Mouse (Mus musculus): ENCODE results near the gene Smc4.

Gene Smc4

GRCm38 (mm10) chr3:69004437-69005337 is at the start of gene Smc4, which contains the start of gene Ift80:
Gene Smc4, plus strand, starts transcription at chr3:69004738.
Gene Ift80, minus strand, starts transcription at chr3:69004570.
- DNase-seq (ENCODE audit: low spot score in 2 of 2), result peak; percentile 81 to 94

- peak in 1 of 2 experiments; percentile 22 for DNase-seq (ENCODE audit: low spot score in 2 of 2)
These were observed 48.1 kb upstream of the Smc4 start for GRCm38 (mm10) chr3:68956454-68956853.

DNA sequence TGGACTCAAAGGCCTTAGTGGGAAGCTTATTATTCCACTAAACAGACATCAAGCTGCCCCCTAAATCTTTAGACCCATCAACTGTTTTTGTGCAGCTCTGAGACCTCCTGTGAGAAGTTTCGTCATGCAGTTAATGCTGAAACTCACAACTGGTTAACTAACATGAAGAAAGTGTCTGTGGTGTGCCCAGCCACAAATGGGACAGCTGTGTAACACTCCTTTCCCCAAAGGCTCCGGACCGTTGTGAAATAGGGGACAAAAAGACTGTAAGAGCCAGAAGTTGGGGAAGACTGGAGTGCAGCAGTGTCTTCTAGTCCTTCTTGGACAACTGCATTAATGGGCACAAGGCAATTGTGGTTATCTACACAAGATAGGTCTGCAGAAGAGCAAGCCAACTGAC is 47.1 kb upstream of the Smc4 start:
- no peak for DNase-seq (ENCODE audit: low spot score in 2 of 2)

DNA sequence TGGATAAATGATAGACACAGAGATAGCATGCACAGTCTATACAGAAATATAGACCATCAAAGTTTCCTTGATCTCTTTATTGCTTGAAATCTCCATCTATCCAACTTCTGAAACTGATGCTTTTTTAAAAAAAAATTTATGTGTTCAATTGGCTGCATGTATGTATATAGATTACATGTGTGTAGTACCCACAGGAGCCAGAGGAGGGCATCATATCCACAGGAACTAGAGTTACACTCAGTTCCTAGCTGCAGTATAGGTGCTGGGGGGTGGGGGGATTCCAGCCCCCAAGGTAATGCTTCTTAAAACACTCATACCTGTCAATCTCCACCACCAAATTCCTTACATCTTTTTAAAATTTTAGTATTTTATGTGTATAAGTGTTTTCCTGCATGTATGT is 39.9 kb upstream of the Smc4 start:
- DNase-seq (ENCODE audit: low spot score in 2 of 2), result no peak

- DNase-seq (ENCODE audit: low spot score in 2 of 2), result no peak
These were observed 37.8 kb upstream of the Smc4 start for GRCm38 (mm10) chr3:68966527-68967285.

DNA sequence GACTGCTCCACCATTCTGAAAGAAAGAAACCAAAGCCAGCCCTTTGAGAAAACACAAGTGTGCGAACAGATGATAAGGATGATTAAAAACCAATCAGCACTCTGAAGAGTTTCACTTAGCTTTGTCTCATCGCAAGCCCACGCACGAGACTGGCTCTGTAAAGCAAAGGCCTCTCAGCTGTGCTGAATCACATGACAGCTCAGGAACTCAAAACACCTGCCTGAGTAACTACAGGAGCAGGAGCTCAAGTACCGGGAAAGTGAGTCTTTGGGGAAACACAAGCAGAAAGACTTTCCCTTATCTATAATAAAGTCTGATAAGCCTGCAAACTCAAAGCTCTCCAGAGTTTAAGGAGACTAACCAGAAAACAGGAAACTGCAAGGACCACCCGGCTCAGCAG is 37.1 kb upstream of the Smc4 start:
- DNase-seq (ENCODE audit: low spot score in 2 of 2), result no peak

DNA sequence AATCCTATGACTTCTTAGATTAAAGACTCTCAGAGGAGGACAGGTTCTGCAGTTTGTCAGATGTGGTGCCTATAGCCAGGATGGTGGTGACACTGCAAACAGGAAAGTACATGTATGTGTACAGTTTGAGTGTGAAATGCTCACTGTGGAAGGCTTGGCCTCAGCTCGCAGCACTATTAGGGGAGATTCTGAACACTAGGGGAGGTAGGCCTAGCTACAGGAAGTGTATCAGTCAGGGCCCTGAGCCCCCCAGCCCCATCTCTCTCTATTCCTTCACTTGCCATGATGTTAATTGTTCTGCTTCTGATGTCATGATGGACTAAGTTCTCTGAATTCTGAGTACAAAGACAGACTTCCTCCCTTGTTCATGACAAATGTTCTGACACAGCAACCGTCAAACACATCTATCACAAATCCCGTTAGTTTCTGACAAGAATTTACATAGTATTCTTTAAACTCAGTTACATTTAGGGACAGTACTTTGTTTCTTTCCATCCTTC is 35.4 kb upstream of the Smc4 start:
- DNase-seq (ENCODE audit: low spot score in 2 of 2), result no peak

- no peak for DNase-seq (ENCODE audit: low spot score in 2 of 2)
These were observed 31.0 kb upstream of the Smc4 start for GRCm38 (mm10) chr3:68973574-68973973.

- no peak for DNase-seq (ENCODE audit: low spot score in 2 of 2)
These were observed 29.7 kb upstream of the Smc4 start for GRCm38 (mm10) chr3:68974639-68975532.

- DNase-seq (ENCODE audit: low spot score in 2 of 2), result no peak
These were observed 28.7 kb upstream of the Smc4 start for GRCm38 (mm10) chr3:68975533-68976490.

DNA sequence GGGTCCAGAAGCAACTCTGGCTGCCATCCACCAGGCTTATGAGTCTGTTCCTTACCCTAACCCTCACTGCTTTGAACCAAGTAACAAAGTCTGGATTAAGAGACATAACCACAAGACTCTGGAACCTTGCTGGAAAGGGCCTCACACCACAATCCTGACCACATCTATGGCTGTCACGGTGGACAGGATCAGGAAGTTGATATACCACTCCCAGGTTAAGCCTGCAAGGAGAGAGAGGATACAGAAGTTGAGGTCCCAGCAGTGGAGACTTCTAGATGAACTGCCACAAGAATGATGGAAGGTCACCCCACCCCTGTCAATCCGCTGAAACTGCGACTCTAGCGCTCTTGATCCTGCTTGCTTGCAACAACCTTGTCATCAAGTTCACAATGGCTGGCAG is 26.8 kb upstream of the Smc4 start:
- no peak for DNase-seq (ENCODE audit: low spot score in 2 of 2)

GRCm38 (mm10) chr3:68979187-68979586 is 25.4 kb upstream of the Smc4 start:
- DNase-seq (ENCODE audit: low spot score in 2 of 2), result no peak

GRCm38 (mm10) chr3:68980898-68981297 is 23.6 kb upstream of the Smc4 start:
- no peak for DNase-seq (ENCODE audit: low spot score in 2 of 2)

DNA sequence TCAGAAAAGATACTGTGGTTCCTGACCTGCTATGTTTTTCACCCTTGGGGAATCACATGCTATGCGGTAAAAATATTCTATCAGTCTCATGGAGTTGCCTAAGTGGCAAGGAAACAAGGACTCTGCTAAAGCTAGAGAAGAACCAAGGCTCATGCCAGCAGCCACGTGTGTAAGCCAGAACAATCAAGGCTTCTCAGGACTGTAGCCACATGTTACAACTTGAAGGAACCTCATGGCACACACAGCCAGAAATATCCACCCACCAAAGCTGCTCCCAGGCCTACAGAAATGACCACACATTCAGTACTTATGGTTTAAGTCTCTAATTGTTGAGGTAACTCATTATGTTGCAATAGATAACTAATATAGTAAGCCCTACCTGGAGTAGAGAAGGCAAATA is 18.0 kb upstream of the Smc4 start:
- DNase-seq (ENCODE audit: low spot score in 2 of 2), result no peak

GRCm38 (mm10) chr3:69002781-69003180 is 1.8 kb upstream of the Smc4 start:
- no peak for DNase-seq (ENCODE audit: low spot score in 2 of 2)

DNA sequence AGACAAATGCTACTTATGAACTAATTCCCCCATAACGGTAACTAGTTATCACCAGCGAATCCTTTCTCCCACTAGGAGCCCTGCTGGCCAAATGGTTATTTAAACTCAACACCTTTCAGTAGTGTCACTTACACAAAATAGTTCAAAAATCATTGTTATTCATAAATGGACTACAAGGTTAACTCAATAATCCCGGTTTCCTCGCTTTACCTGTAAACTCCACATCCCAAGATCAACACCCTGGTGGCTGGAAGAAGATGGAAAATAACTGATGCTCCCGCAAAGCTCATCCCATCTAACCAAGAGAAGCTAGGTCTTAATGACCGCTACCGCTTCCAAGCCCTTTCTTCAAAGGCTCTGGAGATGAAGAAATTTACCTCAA is 492 bp upstream of the Smc4 start:
- no peak for DNase-seq (ENCODE audit: low spot score in 2 of 2)

GRCm38 (mm10) chr3:69005338-69006245 is 1.1 kb downstream of the Smc4 start:
- DNase-seq (ENCODE audit: low spot score in 2 of 2), result peak in 1 of 2 experiments; percentile 15

- DNase-seq (ENCODE audit: low spot score in 2 of 2), result no peak
These were observed 1.8 kb downstream of the Smc4 start for GRCm38 (mm10) chr3:69006246-69006760.

GRCm38 (mm10) chr3:69008873-69009272 is 4.3 kb downstream of the Smc4 start:
- no peak for DNase-seq (ENCODE audit: low spot score in 2 of 2)
